ENCODE assay signal across 16 mouse cellular contexts in genomic region chr5:101000436-101000835, GRCm38 (mm10).
"Had no signal": no experiment of that assay in that cellular context is flagged by ENCODE, and none has a peak within 500 bp of the region (broad histone marks: within the 10 kb centered on the region; RNA-seq: fewer than 3 reads in every experiment).

No protein-coding gene starts in this region.

- H3K4me1 ChIP-seq: neural tube, embryonic 15.5 days; stomach, embryonic 15.5 days had no signal

- DNase-seq: retina, postnatal 1 day; right cerebral cortex, adult 18-20 months; right cerebral cortex, postnatal 14 days; right cerebral cortex, postnatal 25 days; right cerebral cortex, postnatal 4 days; spleen, adult 18-20 months; thymus, adult 18-20 months; thymus, adult 2 months; thymus, postnatal 14 days; thymus, postnatal 25 days; thymus, postnatal 36 days; thymus, postnatal 4 days had no signal

- H3K4me2 ChIP-seq: neural tube, embryonic 13.5 days; neural tube, embryonic 15.5 days; stomach, embryonic 15.5 days had no signal

- H3K36me3 ChIP-seq: neural tube, embryonic 13.5 days; neural tube, embryonic 15.5 days; stomach, embryonic 15.5 days had no signal

- H3K27ac ChIP-seq: neural tube, embryonic 13.5 days; neural tube, embryonic 15.5 days; stomach, embryonic 15.5 days; stomach, postnatal 0 days had no signal

- H3K4me3 ChIP-seq: neural tube, embryonic 13.5 days; neural tube, embryonic 15.5 days; stomach, embryonic 15.5 days had no signal

- H3K27me3 ChIP-seq: neural tube, embryonic 13.5 days; neural tube, embryonic 15.5 days; stomach, embryonic 15.5 days had no signal

- H3K9ac ChIP-seq: neural tube, embryonic 13.5 days; neural tube, embryonic 15.5 days; stomach, embryonic 15.5 days had no signal

- H3K9me3 ChIP-seq: neural tube, embryonic 13.5 days; neural tube, embryonic 15.5 days; stomach, embryonic 15.5 days had no signal
